Comparison of ENCODE assay signal across 8 mouse cellular contexts in the genomic region with DNA sequence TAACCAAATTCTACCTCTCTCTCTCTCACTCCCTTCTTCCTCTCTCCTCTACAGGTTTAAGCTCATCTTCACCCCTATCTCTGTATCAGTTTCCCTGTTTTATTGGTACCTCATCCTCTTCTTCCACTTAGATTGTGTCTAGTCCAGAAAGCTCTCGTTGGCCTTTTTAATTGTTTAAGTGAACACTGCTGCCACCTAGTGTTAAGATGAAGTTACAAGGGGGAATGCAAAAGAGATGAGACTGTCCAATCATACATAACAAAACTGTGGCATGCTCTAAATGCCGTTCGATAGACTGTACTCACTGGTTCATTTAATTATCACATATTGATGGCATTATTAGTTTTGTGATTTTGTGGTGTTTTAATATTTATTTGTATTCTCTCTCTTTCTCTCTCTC. TPM values are rescaled to one million over a fixed set of nuclear protein-coding genes. Genes with fewer than 3 reads are reported as not detected.
DNase-seq lines count a peak whose midpoint lies in the region; ATAC-seq and TF ChIP-seq lines count a peak whose summit lies in the region.

No protein-coding gene starts in this region.

- ATAC-seq in erythroblast, adult 5-6 weeks (replicated peaks; ENCODE audit: low FRiP score, poor library complexity, severe bottlenecking): peak; percentile 61; the same call in 1 of the 2 replicates
- ATAC-seq in erythroid progenitor cell, adult 5-6 weeks (replicated peaks; ENCODE audit: low FRiP score, poor library complexity, severe bottlenecking): no peak

- DNase-seq in cerebellum, adult 8-10 months: peak; percentile 22
- no peak for DNase-seq in cerebellum, postnatal 4 days (ENCODE audit: low spot score in 2 of 2)
- DNase-seq in layer of hippocampus, adult 2 months (ENCODE audit: low spot score in 2 of 2): peak; percentile 26 to 47
- DNase-seq in layer of hippocampus, postnatal 25 days (ENCODE audit: extremely low spot score in 1 of 2, low spot score in 1 of 2): no peak
- DNase-seq in ES-CJ7 (ENCODE audit: low read depth, low spot score): peak; percentile 78
- peak; percentile 33 for DNase-seq in telencephalon, adult 2 months (ENCODE audit: low read depth, low spot score)

- H3K4me3 ChIP-seq in layer of hippocampus, adult 2 months: no peak overlapping the region

- TF ChIP-seq CTCF in layer of hippocampus, adult 2 months (conservative IDR thresholded peaks at IDR 0.05): peak; percentile 84

- no peak overlapping the region for H3K27ac ChIP-seq in layer of hippocampus, adult 2 months

RNA-seq across cellular contexts. Expression of gene 1700016H13Rik, which starts 3.8 kb away (rescaled TPM):
- total RNA-seq in layer of hippocampus, adult 2 months (2021): not detected
- not detected for total RNA-seq in layer of hippocampus, postnatal 25 days (2021)
- not detected in 2 replicates for total RNA-seq in erythroblast, adult 5-6 weeks (2015; ENCODE audit: low replicate concordance)
- not detected in 2 replicates for total RNA-seq in erythroblast, adult 5-6 weeks (2017; ENCODE audit: low replicate concordance)
- total RNA-seq in erythroid progenitor cell, adult 5-6 weeks (2015; ENCODE audit: low replicate concordance): not detected in 2 replicates
- not detected in 2 replicates for total RNA-seq in erythroid progenitor cell, adult 5-6 weeks (2017; ENCODE audit: low replicate concordance)

RNA-seq across cellular contexts. Expression of gene Slc10a6, which starts 30.4 kb away (rescaled TPM):
- under 1 TPM in 1 of 2 experiments, not detected in 1; 0.18 TPM for total RNA-seq in layer of hippocampus, adult 2 months (2021)
- total RNA-seq in layer of hippocampus, postnatal 25 days (2021): under 1 TPM in 1 of 2 experiments, not detected in 1; 0.12 TPM
- not detected in 2 replicates for total RNA-seq in erythroblast, adult 5-6 weeks (2015; ENCODE audit: low replicate concordance)
- not detected in 2 replicates for total RNA-seq in erythroblast, adult 5-6 weeks (2017; ENCODE audit: low replicate concordance)
- total RNA-seq in erythroid progenitor cell, adult 5-6 weeks (2015; ENCODE audit: low replicate concordance): not detected in 2 replicates
- total RNA-seq in erythroid progenitor cell, adult 5-6 weeks (2017; ENCODE audit: low replicate concordance): not detected in 2 replicates

RNA-seq across cellular contexts. Expression of gene Aff1, which starts 32.6 kb away (rescaled TPM):
- 10 to 100 TPM; 18.0 to 21.3 TPM for total RNA-seq in layer of hippocampus, adult 2 months (2021)
- total RNA-seq in layer of hippocampus, postnatal 25 days (2021): 10 to 100 TPM; 14.1 to 14.2 TPM
- 262 and 340 TPM in 2 replicates for total RNA-seq in erythroblast, adult 5-6 weeks (2015; ENCODE audit: low replicate concordance)
- total RNA-seq in erythroblast, adult 5-6 weeks (2017; ENCODE audit: low replicate concordance): 184 and 253 TPM in 2 replicates
- total RNA-seq in erythroid progenitor cell, adult 5-6 weeks (2015; ENCODE audit: low replicate concordance): 145 and 147 TPM in 2 replicates
- 67.4 and 102 TPM in 2 replicates for total RNA-seq in erythroid progenitor cell, adult 5-6 weeks (2017; ENCODE audit: low replicate concordance)

Comparison
In these comparisons a context has a peak if more than half of its experiments do, and no peak if none do; other contexts are left out.
1. DNase-seq: peak in cerebellum, adult 8-10 months (single experiment), layer of hippocampus, adult 2 months (2 of 2), ES-CJ7 (single experiment) and telencephalon, adult 2 months (single experiment); none in cerebellum, postnatal 4 days (0 of 2) and layer of hippocampus, postnatal 25 days (0 of 2).